Mouse (Mus musculus) megakaryocyte, adult 5-6 weeks (primary cell): ENCODE measurements around the gene Gm10065. TPM values are rescaled to one million over a fixed set of nuclear protein-coding genes. Genes with fewer than 3 reads are reported as not detected.
"Not testable (repeated sequence)": the region's sequence is repeated elsewhere in the genome, so short reads cannot be mapped to it uniquely, and the experiment has no call there.

Source experiments
- ATAC-seq: 2 replicates; pipeline ENCODE4 v1.8.0; 2016; ENCODE audit warnings: mild to moderate bottlenecking, inconsistent platforms; ENCODE audit not compliant: poor library complexity, severe bottlenecking
- total RNA-seq, 2 experiments: library from RNA; stranded (forward) in 1 of 2; stranded (reverse) in 1 of 2; fragments of 153-499, 151-499 nt in 1 of 2; fragments of 221-1000, 200-1000 nt in 1 of 2; gene quantifications; 2 replicates each; pipeline versions ENCODE4 v1.2.3 to v1.2.4; 2015 to 2017

Gene Gm10065
- total RNA-seq (2015) (not detected in 2 replicates), total RNA-seq (2017) (not detected in 2 replicates)

GRCm38 (mm10) chr13:21478759-21479670 is at the start of gene Gm10065, which contains the start of gene Zkscan4:
TSS of gene Gm10065 (minus strand) at chr13:21479441.
TSS of gene Zkscan4 (plus strand) at chr13:21478907.
- peak; percentile 91 for ATAC-seq

GRCm38 (mm10) chr13:21506221-21506649 is 27.0 kb upstream of the Gm10065 start:
- peak; percentile 98 for ATAC-seq

- no peak for ATAC-seq
These were observed 23.1 kb upstream of the Gm10065 start for GRCm38 (mm10) chr13:21502296-21502695.

- 0 out of 2 replicates have a peak, but pooled peaks have one; percentile 48 for ATAC-seq
These were observed 21.9 kb upstream of the Gm10065 start, which contains the start of gene Gm11273 for GRCm38 (mm10) chr13:21501182-21501581. TSS of gene Gm11273 (minus strand) at chr13:21501418.

- ATAC-seq, result 0 out of 2 replicates have a peak, but pooled peaks have one; percentile 52
These were observed 15.8 kb upstream of the Gm10065 start, which contains the start of gene AK157302 for GRCm38 (mm10) chr13:21495080-21495479. TSS of gene AK157302 (plus strand) at chr13:21495223.

GRCm38 (mm10) chr13:21492847-21493246 is 13.6 kb upstream of the Gm10065 start:
- peak; percentile 47 for ATAC-seq

GRCm38 (mm10) chr13:21486881-21487280 is 7.6 kb upstream of the Gm10065 start:
- ATAC-seq, result no peak

- no peak for ATAC-seq
These were observed 6.8 kb downstream of the Gm10065 start for GRCm38 (mm10) chr13:21472427-21472826.

- no peak for ATAC-seq
These were observed 10.1 kb downstream of the Gm10065 start for GRCm38 (mm10) chr13:21469097-21469496.

GRCm38 (mm10) chr13:21468061-21469019 is 10.9 kb downstream of the Gm10065 start, which contains the start of gene Nkapl:
TSS of gene Nkapl (minus strand) at chr13:21468509.
- peak; percentile 99 for ATAC-seq

GRCm38 (mm10) chr13:21467336-21467735 is 11.9 kb downstream of the Gm10065 start:
- no peak for ATAC-seq

- not testable (repeated sequence) for ATAC-seq
These were observed 16.7 kb downstream of the Gm10065 start for GRCm38 (mm10) chr13:21462516-21462915.

- no peak for ATAC-seq
These were observed 22.9 kb downstream of the Gm10065 start for GRCm38 (mm10) chr13:21456347-21456746.

GRCm38 (mm10) chr13:21454133-21454532 is 25.1 kb downstream of the Gm10065 start:
- ATAC-seq, result no peak

- ATAC-seq, result peak; percentile 96
These were observed 25.8 kb downstream of the Gm10065 start, which contains the start of gene Zscan26 for GRCm38 (mm10) chr13:21453449-21453848. TSS of gene Zscan26 (minus strand) at chr13:21453730.

- peak; percentile 11; the same call in 1 of the 2 replicates for ATAC-seq
These were observed 26.2 kb downstream of the Gm10065 start for GRCm38 (mm10) chr13:21453042-21453441.

GRCm38 (mm10) chr13:21447856-21448614 is 31.2 kb downstream of the Gm10065 start:
- no peak for ATAC-seq

- peak; percentile 81 for ATAC-seq
These were observed 32.4 kb downstream of the Gm10065 start for GRCm38 (mm10) chr13:21446796-21447195.

- no peak for ATAC-seq
These were observed 38.1 kb downstream of the Gm10065 start for GRCm38 (mm10) chr13:21441207-21441572.
